Mouse (Mus musculus) megakaryocyte, embryonic 14.5 days (primary cell): ENCODE measurements around the gene Itgb1bp1.

Experiments
- FLI1 ChIP-seq: IDR thresholded peaks from 2 replicates; pipeline ENCODE4 v1.6.1; 2012; ENCODE audit warnings: low read length, inconsistent platforms, mixed read lengths
- GATA1 ChIP-seq: IDR thresholded peaks from 3 replicates; pipeline ENCODE4 v1.6.1; 2012; ENCODE audit warnings: mixed read lengths, low read length, inconsistent platforms, borderline replicate concordance

DNA sequence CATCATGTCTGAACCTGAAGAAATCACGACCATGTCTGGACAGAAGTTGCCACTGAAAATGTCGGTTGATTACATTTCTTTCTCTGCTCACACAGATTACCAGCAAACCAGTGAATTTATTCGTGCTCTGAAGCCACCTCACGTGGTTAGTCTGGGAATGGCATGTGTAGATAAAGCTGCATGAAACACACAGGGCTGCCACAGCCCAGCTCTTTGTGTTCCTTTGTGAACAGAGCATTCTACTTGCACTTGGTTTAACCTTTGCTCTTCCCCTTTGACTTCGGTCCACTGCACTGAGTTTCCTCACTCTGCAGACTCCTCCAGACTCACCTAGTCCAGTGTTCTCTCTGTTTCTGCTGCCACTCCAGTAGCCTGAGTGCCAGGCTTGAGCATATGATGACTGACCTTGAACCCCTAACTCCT, 16.3 kb upstream of the Itgb1bp1 start:
- TF ChIP-seq GATA1 (no peak), FLI1 (no peak)
